Mouse (Mus musculus) neural tube, embryonic 11.5 days (tissue): ENCODE data around the gene Sult5a1. TPM values are rescaled to one million over a fixed set of nuclear protein-coding genes. Genes with fewer than 3 reads are reported as not detected.

Experiments
- ATAC-seq: fragments of 200-750 bp; cut with Nextera tagmentation; 2 replicates; pipeline ENCODE4 v1.8.0; 2017; ENCODE audit warnings: moderate number of reproducible peaks, mild to moderate bottlenecking, moderate TSS enrichment, moderate library complexity; ENCODE audit not compliant: insufficient read depth, low FRiP score, low TSS enrichment
- DNase-seq: peaks from one replicate; pipeline ENCODE4 v3.0.0-alpha.2; 2015; ENCODE audit warnings: low spot score
- H3K27ac ChIP-seq: fragments of 300-500 bp; sonication (generic); 2 replicates; pipeline ENCODE4 v1.5.1; 2014; ENCODE audit warnings: low read depth, mild to moderate bottlenecking, low read length
- H3K27me3 ChIP-seq: fragments of 300-500 bp; sonication (generic); 2 replicates; pipeline ENCODE4 v1.6.1; 2014; ENCODE audit warnings: mild to moderate bottlenecking, low read length, mixed read lengths; ENCODE audit not compliant: control insufficient read depth, insufficient read depth
- H3K36me3 ChIP-seq: fragments of 300-500 bp; sonication (generic); 2 replicates; pipeline ENCODE4 v1.6.1; 2014; ENCODE audit warnings: mild to moderate bottlenecking, low read length, moderate library complexity, mixed read lengths; ENCODE audit not compliant: control insufficient read depth, insufficient read depth
- H3K4me1 ChIP-seq: fragments of 300-500 bp; sonication (generic); 2 replicates; pipeline ENCODE4 v1.6.1; 2014; ENCODE audit warnings: low read length, mixed read lengths; ENCODE audit not compliant: control insufficient read depth, insufficient read depth
- H3K4me2 ChIP-seq: fragments of 300-500 bp; sonication (generic); 2 replicates; pipeline ENCODE4 v1.6.1; 2014; ENCODE audit warnings: low read depth, mild to moderate bottlenecking, moderate library complexity
- H3K4me3 ChIP-seq: fragments of 300-500 bp; sonication (generic); 2 replicates; pipeline ENCODE4 v1.5.1; 2014; ENCODE audit warnings: low read depth, low read length
- H3K9ac ChIP-seq: fragments of 300-500 bp; sonication (generic); 2 replicates; pipeline ENCODE4 v1.6.1; 2014; ENCODE audit warnings: mild to moderate bottlenecking, low read length
- H3K9me3 ChIP-seq: fragments of 300-500 bp; sonication (generic); 2 replicates; pipeline ENCODE4 v1.6.1; 2016; ENCODE audit warnings: low read length; ENCODE audit not compliant: control insufficient read depth
- WGBS: fragments of 180-500 bp; shearing (Covaris S2); extraction: QIAGEN DNeasy Blood & Tissue Kit; methylation state at CpG from one replicate; pipeline ENCODE4 v1.1.7; 2014; 5-methylcytosine and 5-hydroxymethylcytosine counted together
- polyA plus RNA-seq: library from polyadenylated mRNA; unstranded; fragments of >200 nt; fragmentation: Nextera tagmentation; extraction: Ambion mirVana; gene quantifications from 2 replicates; pipeline ENCODE4 v1.2.1, GENCODE M21; 2014

Sult5a1 gene
- polyA plus RNA-seq, 1 experiment from 2014 or later, result 2.3 TPM

- no peaks in the 10 kb centered on the region for H3K9me3 ChIP-seq
- WGBS, result 88% methylated on average over 14 of the region's 14 CpGs
- H3K27me3 ChIP-seq, result no peaks in the 10 kb centered on the region
- no peak for DNase-seq
- no peak for ATAC-seq
- H3K9ac ChIP-seq, result no peak overlapping the region
- no peaks in the 10 kb centered on the region for H3K36me3 ChIP-seq
- H3K4me3 ChIP-seq, result no peak overlapping the region
- no peaks in the 10 kb centered on the region; the same call in 1 of the 2 replicates for H3K4me1 ChIP-seq
- H3K4me2 ChIP-seq, result no peak overlapping the region
- H3K27ac ChIP-seq, result no peak overlapping the region
Measured at GRCm38 (mm10) chr8:123141741-123142462, 16.2 kb downstream of the Sult5a1 start.

- DNase-seq (no peak), ATAC-seq (no peak)
- Histone ChIP-seq H3K36me3 (no peaks in the 10 kb centered on the region), H3K4me3 (no peak overlapping the region), H3K4me2 (no peak overlapping the region), H3K4me1 (peaks cover 5% of the 10 kb centered on the region; the same call in 1 of the 2 replicates), H3K27ac (no peak overlapping the region), H3K9me3 (no peaks in the 10 kb centered on the region), H3K9ac (no peak overlapping the region), H3K27me3 (no peaks in the 10 kb centered on the region)
- WGBS, result 54% methylated on average over 4 of the region's 4 CpGs
Measured at GRCm38 (mm10) chr8:123138741-123139140, 19.4 kb downstream of the Sult5a1 start.

- Histone ChIP-seq H3K4me1 (peaks cover 5% of the 10 kb centered on the region; the same call in 1 of the 2 replicates), H3K9me3 (no peaks in the 10 kb centered on the region), H3K36me3 (no peaks in the 10 kb centered on the region), H3K4me2 (no peak overlapping the region), H3K27me3 (no peaks in the 10 kb centered on the region), H3K9ac (no peak overlapping the region), H3K27ac (peak overlapping the region; percentile 39; the same call in 1 of the 2 replicates), H3K4me3 (no peak overlapping the region)
- 21% methylated on average over 2 of the region's 2 CpGs for WGBS
- DNase-seq (peak; percentile 41), ATAC-seq (no peak; the same call in 1 of the 2 replicates)
Measured at GRCm38 (mm10) chr8:123137645-123138077, 20.5 kb downstream of the Sult5a1 start.

- WGBS, result 80% methylated on average over 9 of the region's 9 CpGs
- no peak for ATAC-seq
- no peak for DNase-seq
- no peak overlapping the region for H3K4me3 ChIP-seq
- no peak overlapping the region for H3K4me2 ChIP-seq
- H3K4me1 ChIP-seq, result peaks cover 5% of the 10 kb centered on the region; the same call in 1 of the 2 replicates
- no peak overlapping the region for H3K27ac ChIP-seq
- H3K9me3 ChIP-seq, result no peaks in the 10 kb centered on the region
- no peaks in the 10 kb centered on the region for H3K27me3 ChIP-seq
- no peaks in the 10 kb centered on the region for H3K36me3 ChIP-seq
- H3K9ac ChIP-seq, result no peak overlapping the region
Measured at GRCm38 (mm10) chr8:123136287-123136686, 21.8 kb downstream of the Sult5a1 start.

- Histone ChIP-seq H3K4me1 (peaks cover 5% of the 10 kb centered on the region; the same call in 1 of the 2 replicates), H3K9me3 (no peaks in the 10 kb centered on the region), H3K4me3 (no peak overlapping the region), H3K27me3 (no peaks in the 10 kb centered on the region), H3K36me3 (no peaks in the 10 kb centered on the region), H3K9ac (no peak overlapping the region), H3K4me2 (no peak overlapping the region), H3K27ac (no peak overlapping the region)
- ATAC-seq, result no peak
- 59% methylated on average over 9 of the region's 9 CpGs for WGBS
- no peak for DNase-seq
Measured at GRCm38 (mm10) chr8:123135806-123136205, 22.3 kb downstream of the Sult5a1 start.

GRCm38 (mm10) chr8:123135406-123135805 lies 22.7 kb downstream of the Sult5a1 start:
- Histone ChIP-seq H3K4me1 (peaks cover 5% of the 10 kb centered on the region; the same call in 1 of the 2 replicates), H3K4me3 (no peak overlapping the region), H3K27ac (no peak overlapping the region), H3K9me3 (no peaks in the 10 kb centered on the region), H3K4me2 (no peak overlapping the region), H3K36me3 (no peaks in the 10 kb centered on the region), H3K27me3 (no peaks in the 10 kb centered on the region), H3K9ac (no peak overlapping the region)
- whole genome bisulfite sequencing, result 21% methylated on average over 7 of the region's 7 CpGs
- no peak; the same call in 1 of the 2 replicates for ATAC-seq
- no peak for DNase-seq

GRCm38 (mm10) chr8:123134149-123134713 lies 23.9 kb downstream of the Sult5a1 start:
- 89% methylated on average over 11 of the region's 11 CpGs for WGBS
- Histone ChIP-seq H3K4me1 (peaks cover 5% of the 10 kb centered on the region; the same call in 1 of the 2 replicates), H3K27ac (no peak overlapping the region)

GRCm38 (mm10) chr8:123132953-123133352 lies 25.2 kb downstream of the Sult5a1 start:
- no peak overlapping the region for H3K4me2 ChIP-seq
- no peaks in the 10 kb centered on the region for H3K27me3 ChIP-seq
- H3K27ac ChIP-seq, result no peak overlapping the region
- H3K9ac ChIP-seq, result no peak overlapping the region
- no peak for DNase-seq
- no peak overlapping the region for H3K4me3 ChIP-seq
- peaks cover 5% of the 10 kb centered on the region; the same call in 1 of the 2 replicates for H3K4me1 ChIP-seq
- 87% methylated on average over 2 of the region's 2 CpGs for WGBS
- no peaks in the 10 kb centered on the region for H3K9me3 ChIP-seq
- H3K36me3 ChIP-seq, result no peaks in the 10 kb centered on the region
- ATAC-seq, result no peak

More at GRCm38 (mm10) chr8:123134149-123134713, 23.9 kb downstream of the Sult5a1 start:
- H3K36me3 ChIP-seq, result no peaks in the 10 kb centered on the region
- no peak overlapping the region for H3K4me2 ChIP-seq
- H3K9ac ChIP-seq, result no peak overlapping the region
- DNase-seq, result no peak
- H3K4me3 ChIP-seq, result no peak overlapping the region
- ATAC-seq, result no peak
- H3K27me3 ChIP-seq, result no peaks in the 10 kb centered on the region
- no peaks in the 10 kb centered on the region for H3K9me3 ChIP-seq
